Mouse (Mus musculus) neural tube, embryonic 10.5 days (tissue): ENCODE measurements at regions not wholly inside any gene's neighbourhood (a gene's known extent, or its start where the extent isn't known, plus 50 kb on each side); places are given as distances from the start of the nearest gene placed in this dataset.

Experiments used
- DNase-seq: peaks from one replicate; pipeline ENCODE4 v3.0.0-alpha.2; 2017; ENCODE audit warnings: low spot score; ENCODE audit errors: extremely low spot score

GRCm38 (mm10) chr4:152650198-152650597 is 172.5 kb upstream of the Kcnab2 start:
- DNase-seq = no peak

GRCm38 (mm10) chr4:152647620-152648019 is 169.9 kb upstream of the Kcnab2 start:
- DNase-seq = no peak

- no peak for DNase-seq
These were observed 169.4 kb upstream of the Kcnab2 start for GRCm38 (mm10) chr4:152647084-152647483.

GRCm38 (mm10) chr4:152637088-152637487 is 159.4 kb upstream of the Kcnab2 start:
- no peak for DNase-seq

- no peak for DNase-seq
These were observed 156.2 kb upstream of the Kcnab2 start for GRCm38 (mm10) chr4:152633896-152634295.

- no peak for DNase-seq
These were observed 150.4 kb upstream of the Kcnab2 start for GRCm38 (mm10) chr4:152628111-152628510.

GRCm38 (mm10) chr4:152625032-152626003 is 147.6 kb upstream of the Kcnab2 start:
- peak; percentile 73 for DNase-seq

- DNase-seq = no peak
These were observed 144.5 kb upstream of the Kcnab2 start for GRCm38 (mm10) chr4:152622022-152622777.

GRCm38 (mm10) chr4:152617636-152618035 is 140.0 kb upstream of the Kcnab2 start:
- DNase-seq = no peak

- no peak for DNase-seq
These were observed 137.5 kb upstream of the Kcnab2 start for GRCm38 (mm10) chr4:152615155-152615554.

- no peak for DNase-seq
These were observed 136.9 kb upstream of the Kcnab2 start for GRCm38 (mm10) chr4:152614356-152615100.
